Mouse (Mus musculus): ENCODE measurements around the gene Dcps.

The Dcps gene

GRCm38 (mm10) chr9:35131637-35132397 is 44.0 kb downstream of the Dcps start:
- no peak for DNase-seq (ENCODE audit: low spot score in 2 of 2)

- DNase-seq (ENCODE audit: low spot score in 2 of 2): no peak
Measured at GRCm38 (mm10) chr9:35128995-35129418, 46.9 kb downstream of the Dcps start.

GRCm38 (mm10) chr9:35128564-35128963 is 47.3 kb downstream of the Dcps start:
- no peak for DNase-seq (ENCODE audit: low spot score in 2 of 2)

DNA sequence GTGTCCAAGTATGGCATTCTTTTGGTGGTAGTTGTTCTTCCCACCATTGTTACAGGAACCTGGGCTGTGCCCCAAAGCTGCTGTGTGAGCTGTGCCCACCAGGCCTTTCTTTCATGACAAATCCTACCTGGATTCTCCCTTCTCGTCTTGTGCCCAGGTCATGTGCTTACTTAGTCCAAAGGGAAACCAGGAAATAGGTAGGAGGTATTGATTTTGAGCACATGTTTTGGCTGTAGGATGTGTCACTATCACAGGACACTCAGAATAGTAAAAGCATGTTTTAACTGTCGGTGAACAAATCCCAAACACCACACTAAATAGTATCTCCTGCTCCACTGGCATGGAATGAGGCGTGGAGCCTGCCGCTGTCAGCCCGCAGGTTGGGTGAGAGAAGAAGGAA is 48.3 kb downstream of the Dcps start:
- DNase-seq (ENCODE audit: low spot score in 2 of 2): no peak

GRCm38 (mm10) chr9:35127147-35127546 is 48.7 kb downstream of the Dcps start:
- DNase-seq (ENCODE audit: low spot score in 2 of 2): no peak

DNA sequence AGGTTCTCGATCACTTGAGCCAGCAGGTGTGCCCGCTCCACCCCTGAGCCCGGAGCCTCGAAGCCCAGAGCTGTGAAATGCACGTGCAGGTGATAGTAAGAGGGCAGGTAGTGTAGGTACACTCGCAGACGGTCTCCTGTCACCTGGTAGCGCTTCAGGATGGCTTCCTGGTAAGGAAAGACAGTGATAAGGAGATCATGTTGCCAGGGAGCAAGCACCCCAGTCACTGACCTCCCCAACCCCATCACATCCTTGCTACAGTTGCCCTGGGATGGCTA is 51.2 kb downstream of the Dcps start:
- DNase-seq (ENCODE audit: low spot score in 2 of 2): no peak

DNA sequence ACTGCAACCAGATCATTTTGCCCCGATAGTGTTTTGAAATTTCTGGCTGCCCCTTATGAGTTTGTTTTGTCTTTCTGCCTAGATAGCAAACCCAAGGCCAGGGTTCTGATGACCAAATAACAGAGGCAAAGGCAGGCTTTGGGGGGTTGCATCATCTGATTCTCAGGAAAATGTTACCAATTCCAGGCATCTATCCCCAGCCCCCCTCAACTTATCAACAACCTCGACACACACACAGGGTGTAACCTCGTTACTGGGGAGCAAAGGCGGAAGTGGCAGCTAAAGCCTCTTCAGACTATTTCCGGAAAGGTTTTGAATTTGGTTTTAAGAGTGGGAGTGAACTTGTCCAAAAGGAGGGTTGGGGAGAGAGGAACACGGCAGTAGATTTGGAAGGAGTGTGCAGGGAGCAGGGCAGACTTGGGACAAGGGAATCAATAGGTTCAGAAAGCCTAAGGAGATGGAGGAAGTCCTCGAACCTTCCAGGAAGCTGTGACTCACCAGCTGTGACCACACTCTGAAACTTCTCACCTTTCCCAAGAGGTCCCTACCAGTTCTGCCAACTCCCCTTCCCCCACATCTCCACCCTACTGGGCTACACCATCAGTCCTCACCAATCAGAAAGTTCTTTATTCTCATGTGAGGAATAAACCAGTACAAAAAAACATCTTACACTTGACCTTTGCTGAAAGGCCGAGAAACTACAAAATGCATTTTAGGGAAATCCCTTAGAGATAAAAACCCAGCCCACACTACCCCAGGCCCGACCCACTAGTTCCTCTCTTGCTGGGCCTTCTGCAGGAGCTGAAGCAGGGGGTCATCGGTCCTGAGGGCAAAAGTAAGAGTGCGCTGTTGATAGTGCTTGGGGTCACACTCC is 51.8 kb downstream of the Dcps start:
- peak; percentile 67 to 85 for DNase-seq (ENCODE audit: low spot score in 2 of 2)

DNA sequence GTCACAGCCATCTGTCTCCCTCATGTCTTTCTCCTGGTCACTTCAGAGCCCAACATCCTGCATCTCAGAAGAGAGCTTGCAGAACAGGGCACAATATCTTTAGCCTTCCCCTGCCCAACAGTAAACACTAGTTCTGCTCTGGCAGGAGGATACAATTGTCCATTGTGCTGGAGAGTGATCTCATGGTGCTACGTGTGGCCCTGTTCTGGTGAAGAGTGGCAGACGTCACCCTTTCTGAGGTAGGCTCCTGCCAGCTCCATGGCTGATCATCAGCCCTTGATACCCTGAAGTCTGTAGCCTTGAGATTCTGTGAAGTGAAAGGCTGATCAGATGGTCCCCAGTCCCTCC is 52.4 kb downstream of the Dcps start:
- peak in 1 of 2 experiments; percentile 45 for DNase-seq (ENCODE audit: low spot score in 2 of 2)

DNA sequence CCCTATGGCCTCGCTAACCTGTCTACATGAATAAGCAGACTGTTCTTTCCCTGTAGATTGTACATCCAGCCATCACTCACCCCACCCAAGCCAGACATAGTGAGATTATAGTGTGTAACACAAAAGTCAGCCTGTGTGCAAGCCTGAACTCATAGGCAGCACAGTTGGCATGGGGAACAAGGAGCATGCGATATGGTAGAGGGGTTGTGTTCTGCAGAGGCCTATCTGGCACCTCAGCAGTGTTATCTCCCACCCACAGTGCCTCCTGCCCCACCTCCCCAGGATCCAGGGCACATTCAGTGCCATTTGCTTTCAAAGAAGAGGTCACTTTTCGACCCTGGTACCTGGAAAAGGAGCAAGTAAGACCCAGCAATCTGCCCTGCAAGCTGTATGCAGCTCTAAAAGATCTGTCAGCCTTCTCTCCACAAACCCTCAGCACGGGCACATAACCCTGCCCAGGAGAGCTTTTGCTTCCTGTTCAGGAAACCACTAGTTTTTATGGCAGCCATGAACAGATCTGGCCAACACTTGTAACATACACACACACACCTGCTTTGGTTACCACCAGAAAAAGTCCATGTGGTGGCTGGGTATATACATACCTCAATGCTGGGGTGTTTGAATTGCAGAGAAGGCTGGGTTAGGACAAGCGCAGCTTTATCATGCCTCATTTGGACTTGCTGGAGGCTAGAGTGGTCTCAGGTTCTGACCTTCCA is 53.2 kb downstream of the Dcps start:
- DNase-seq (ENCODE audit: low spot score in 2 of 2): peak in 1 of 2 experiments; percentile 50

- no peak for DNase-seq (ENCODE audit: low spot score in 2 of 2)
Measured at GRCm38 (mm10) chr9:35119168-35119567, 56.7 kb downstream of the Dcps start, which contains the start of gene St3gal4. St3gal4 (minus strand) TSS chr9:35119268.

- no peak for DNase-seq (ENCODE audit: low spot score in 2 of 2)
Measured at GRCm38 (mm10) chr9:35118563-35118962, 57.3 kb downstream of the Dcps start.

- DNase-seq (ENCODE audit: low spot score in 2 of 2): peak; percentile 73 to 86
Measured at GRCm38 (mm10) chr9:35117384-35118295, 58.2 kb downstream of the Dcps start.

DNA sequence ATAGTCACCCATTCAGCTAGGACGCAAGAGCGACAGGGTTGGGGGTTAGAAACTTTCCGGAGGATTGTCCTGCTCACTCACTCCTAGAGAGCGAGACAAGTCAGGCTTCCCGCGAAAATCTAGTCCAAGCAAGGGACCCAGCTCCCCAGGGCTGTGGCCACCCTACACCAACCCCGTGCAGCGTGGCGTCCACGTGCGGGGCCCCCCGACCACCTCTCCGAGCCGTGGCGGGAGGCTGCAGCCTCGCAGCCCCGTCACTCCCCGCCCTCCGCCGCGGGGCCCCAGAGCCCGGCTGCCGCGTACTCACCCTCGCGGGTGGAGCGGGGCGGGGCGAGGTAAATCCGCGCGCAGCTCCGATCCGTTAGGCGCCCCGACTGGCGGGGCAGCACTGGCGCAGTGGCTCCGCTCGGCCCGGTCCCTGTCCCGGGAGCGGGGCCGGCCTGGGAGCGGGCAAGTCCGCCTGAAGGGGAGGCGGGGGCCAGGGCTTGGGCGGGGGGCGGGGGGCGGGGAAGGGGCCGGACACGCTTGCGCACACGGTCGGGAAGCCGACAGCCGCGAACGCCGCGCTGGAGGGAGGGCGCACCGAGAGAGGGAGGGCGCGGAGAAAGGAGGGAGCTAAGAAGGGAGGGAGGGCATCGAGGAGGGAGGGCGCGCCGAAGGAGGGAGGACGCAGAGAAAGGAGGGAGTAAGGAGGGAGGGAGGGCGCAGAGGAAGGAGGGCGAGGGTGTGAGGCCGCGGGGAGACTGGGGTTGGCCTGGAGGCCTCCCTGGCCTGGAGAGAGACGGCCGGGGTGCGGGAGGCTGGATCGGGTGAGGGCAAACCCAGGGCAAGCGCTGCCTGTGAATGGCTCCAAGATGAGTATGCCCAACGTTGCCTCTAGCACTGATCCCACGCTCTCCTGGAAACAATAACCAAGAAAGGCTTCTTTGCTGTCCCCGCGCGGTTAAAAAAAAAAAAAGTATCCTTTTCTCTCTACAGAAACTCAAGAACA is 59.2 kb downstream of the Dcps start:
- peak; percentile 72 to 79 for DNase-seq (ENCODE audit: low spot score in 2 of 2)

DNA sequence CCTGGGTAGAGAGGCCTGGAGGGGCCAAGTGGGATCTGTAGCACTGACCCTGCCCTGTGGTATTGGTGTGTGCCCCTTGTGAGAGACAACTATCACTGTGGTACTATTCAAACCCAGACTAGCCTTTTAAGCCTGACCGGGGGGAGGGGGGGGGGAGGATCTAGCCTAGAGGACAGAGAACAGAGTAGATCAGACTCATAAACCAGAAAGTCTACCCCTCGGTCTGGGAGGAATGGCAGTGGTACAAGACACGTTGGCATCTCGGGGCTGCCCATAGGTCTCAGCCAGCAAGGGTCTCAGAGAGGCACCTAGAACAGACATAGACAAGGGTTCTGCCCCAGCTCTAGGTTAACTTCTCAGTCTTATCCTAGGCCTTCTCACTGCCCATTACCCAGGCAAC is 60.1 kb downstream of the Dcps start:
- no peak for DNase-seq (ENCODE audit: low spot score in 2 of 2)

GRCm38 (mm10) chr9:35115299-35115698 is 60.6 kb downstream of the Dcps start:
- no peak for DNase-seq (ENCODE audit: low spot score in 2 of 2)

DNA sequence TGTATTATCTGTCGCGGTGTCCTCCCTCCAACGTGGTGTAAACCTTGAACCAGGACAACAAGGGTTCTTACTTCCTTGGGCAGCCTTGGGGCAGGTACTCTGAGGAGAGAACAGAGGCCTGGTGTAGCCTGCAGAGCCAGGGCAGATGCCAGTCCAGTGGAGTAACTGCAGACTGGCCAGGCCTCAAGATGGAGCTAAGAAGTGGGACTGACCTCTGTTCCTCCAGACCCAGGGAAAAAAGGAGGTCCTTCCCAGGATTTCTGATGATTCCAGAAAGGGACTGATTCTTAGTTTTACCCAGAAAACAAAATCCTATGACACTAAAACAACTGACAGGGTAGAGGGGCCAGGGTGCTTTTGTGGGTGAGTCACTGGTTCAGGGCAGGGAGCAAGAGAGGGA is 61.6 kb downstream of the Dcps start:
- DNase-seq (ENCODE audit: low spot score in 2 of 2): no peak

GRCm38 (mm10) chr9:35111941-35112595 is 63.8 kb downstream of the Dcps start:
- no peak for DNase-seq (ENCODE audit: low spot score in 2 of 2)

DNA sequence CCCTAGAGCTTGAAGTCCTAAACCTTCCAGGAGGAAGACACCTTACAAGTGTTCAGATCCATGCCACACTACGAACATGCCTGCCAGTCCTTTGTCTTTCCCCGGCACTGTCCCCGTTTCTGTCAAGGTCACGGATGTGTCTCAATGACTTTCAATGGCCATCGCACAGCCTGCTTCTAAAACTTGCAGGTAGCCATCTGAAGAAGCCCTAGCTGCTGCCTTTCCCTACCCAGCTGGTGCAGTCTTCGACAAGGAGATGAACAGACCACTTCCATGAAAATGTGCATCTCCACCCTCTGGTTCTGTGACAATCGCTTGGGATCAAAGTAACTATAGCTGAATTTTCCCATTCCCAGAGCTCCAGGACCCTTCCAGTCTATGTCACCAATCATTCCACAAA is 64.4 kb downstream of the Dcps start:
- DNase-seq (ENCODE audit: low spot score in 2 of 2): no peak

DNA sequence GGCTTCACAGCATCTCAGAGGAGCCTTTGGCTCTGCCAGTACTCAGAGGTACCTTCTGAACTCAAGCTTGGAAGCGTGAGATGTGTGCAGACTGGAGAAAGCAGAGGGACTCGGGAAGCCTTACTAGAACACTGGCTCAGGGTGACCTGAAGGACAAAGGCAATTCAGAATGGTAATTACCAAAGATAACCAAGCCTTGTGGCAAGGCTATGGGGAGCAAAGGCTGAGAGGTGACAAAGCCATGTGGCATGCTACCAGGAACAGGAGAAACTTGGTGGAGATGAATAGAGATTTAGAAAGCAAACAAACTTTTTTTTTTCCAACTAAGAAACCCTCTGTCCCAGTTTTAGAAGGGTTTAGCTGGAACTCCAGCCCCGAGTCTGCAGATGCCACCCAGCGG is 65.3 kb downstream of the Dcps start:
- no peak for DNase-seq (ENCODE audit: low spot score in 2 of 2)

- no peak for DNase-seq (ENCODE audit: low spot score in 2 of 2)
Measured at GRCm38 (mm10) chr9:35110051-35110450, 65.8 kb downstream of the Dcps start.
